Mouse (Mus musculus) heart, embryonic 12.5 days (tissue): Measurements from ENCODE around the gene Dhx57. TPM values are rescaled to one million over a fixed set of nuclear protein-coding genes. Genes with fewer than 3 reads are reported as not detected.
"Not testable (repeated sequence)": the region's sequence is repeated elsewhere in the genome, so short reads cannot be mapped to it uniquely, and the experiment has no call there.

ENCODE experiments used
- ATAC-seq: fragments of 200-750 bp; cut with Nextera tagmentation; 2 replicates; pipeline ENCODE4 v1.8.0; 2017; ENCODE audit warnings: moderate TSS enrichment, moderate library complexity; ENCODE audit not compliant: insufficient number of reproducible peaks, low FRiP score
- H3K27ac ChIP-seq: fragments of 300-500 bp; sonication (generic); 2 replicates; pipeline ENCODE4 v1.5.1; 2016; ENCODE audit warnings: mild to moderate bottlenecking, moderate library complexity; ENCODE audit not compliant: poor library complexity, severe bottlenecking
- H3K27me3 ChIP-seq: fragments of 300-500 bp; sonication (generic); replicated peaks from 2 replicates; pipeline ENCODE4 v1.6.1; 2016; ENCODE audit warnings: mild to moderate bottlenecking, moderate library complexity
- H3K36me3 ChIP-seq: fragments of 300-500 bp; sonication (generic); 2 replicates; pipeline ENCODE4 v1.6.1; 2016; ENCODE audit warnings: mild to moderate bottlenecking, moderate library complexity
- H3K4me1 ChIP-seq: fragments of 300-500 bp; sonication (generic); replicated peaks from 2 replicates; pipeline ENCODE4 v1.6.1; 2016; ENCODE audit warnings: mild to moderate bottlenecking
- H3K4me2 ChIP-seq: fragments of 300-500 bp; sonication (generic); 2 replicates; pipeline ENCODE4 v1.6.1; 2016; ENCODE audit warnings: mild to moderate bottlenecking, moderate library complexity
- H3K4me3 ChIP-seq: fragments of 300-500 bp; sonication (generic); 2 replicates; pipeline ENCODE4 v1.5.1; 2016; ENCODE audit warnings: mild to moderate bottlenecking
- H3K9ac ChIP-seq: fragments of 300-500 bp; sonication (generic); 2 replicates; pipeline ENCODE4 v1.6.1; 2016; ENCODE audit warnings: mild to moderate bottlenecking, moderate library complexity
- H3K9me3 ChIP-seq: fragments of 300-500 bp; sonication (generic); replicated peaks from 2 replicates; pipeline ENCODE4 v1.6.1; 2016; ENCODE audit warnings: mild to moderate bottlenecking, moderate library complexity
- whole genome bisulfite sequencing: fragments of 180-500 bp; shearing (Covaris S2); methylation state at CpG from one replicate; pipeline ENCODE4 v1.1.7; 2016; 5-methylcytosine and 5-hydroxymethylcytosine counted together
- polyA plus RNA-seq: library from polyadenylated mRNA; unstranded; fragments of >200 nt; fragmentation: Nextera tagmentation; extraction: Ambion mirVana; gene quantifications from 2 replicates; pipeline ENCODE4 v1.2.1, GENCODE M21; 2016

The Dhx57 gene
- polyA plus RNA-seq, 1 experiment from 2014 or later, result 13.8 TPM

DNA sequence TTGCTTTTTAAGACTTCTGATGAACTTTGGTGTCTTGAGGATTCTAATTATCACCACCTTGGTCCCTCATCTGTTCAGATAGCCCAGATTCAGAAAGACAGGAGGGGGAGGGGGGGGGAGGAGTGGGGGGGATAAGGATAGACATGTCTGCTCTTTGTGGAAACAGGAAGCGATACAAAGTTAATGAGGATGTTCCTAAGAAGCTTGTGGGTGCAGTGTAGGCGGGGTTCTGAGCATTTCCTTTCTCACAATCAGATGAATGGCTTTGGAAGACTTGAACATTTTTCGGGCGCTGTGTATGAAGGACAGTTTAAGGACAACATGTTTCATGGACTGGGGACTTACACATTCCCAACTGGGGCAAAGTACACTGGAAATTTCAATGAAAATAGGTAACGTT lies 5.0 kb upstream of the Dhx57 start:
- Histone ChIP-seq H3K27me3 (no peaks in the 10 kb centered on the region), H3K4me1 (no peaks in the 10 kb centered on the region), H3K9ac (no peak overlapping the region), H3K27ac (no peak overlapping the region), H3K36me3 (no peaks in the 10 kb centered on the region), H3K4me3 (no peak overlapping the region), H3K9me3 (no peaks in the 10 kb centered on the region), H3K4me2 (no peak overlapping the region)
- ATAC-seq, result no peak
- WGBS, result 80% methylated on average over 5 of the region's 5 CpGs

DNA sequence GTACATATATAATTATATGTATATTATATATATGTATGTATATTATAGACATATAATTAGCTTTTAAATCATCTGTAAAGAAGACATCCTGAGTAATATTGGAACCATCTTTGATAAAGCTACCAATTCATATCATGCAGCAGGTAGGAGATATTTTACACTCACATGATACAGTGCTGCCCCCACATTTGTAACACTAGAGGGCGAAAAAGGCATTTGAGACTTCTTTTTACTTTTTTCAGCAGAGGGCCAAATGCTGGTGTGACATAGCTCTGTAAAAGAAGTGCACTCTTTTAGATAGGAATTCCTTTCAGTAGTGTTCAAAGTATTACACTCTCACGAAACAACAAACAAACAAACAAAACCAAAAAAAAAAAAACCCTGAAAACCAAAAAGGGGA lies 872 bp upstream of the Dhx57 start:
- no peak overlapping the region for H3K4me2 ChIP-seq
- H3K27me3 ChIP-seq, result no peaks in the 10 kb centered on the region
- no peaks in the 10 kb centered on the region for H3K9me3 ChIP-seq
- H3K4me3 ChIP-seq, result no peak overlapping the region
- no peak overlapping the region for H3K27ac ChIP-seq
- H3K4me1 ChIP-seq, result peaks cover 13% of the 10 kb centered on the region
- WGBS, result 17% methylated on average over 2 of the region's 2 CpGs
- H3K36me3 ChIP-seq, result no peaks in the 10 kb centered on the region
- no peak for ATAC-seq
- no peak overlapping the region for H3K9ac ChIP-seq

DNA sequence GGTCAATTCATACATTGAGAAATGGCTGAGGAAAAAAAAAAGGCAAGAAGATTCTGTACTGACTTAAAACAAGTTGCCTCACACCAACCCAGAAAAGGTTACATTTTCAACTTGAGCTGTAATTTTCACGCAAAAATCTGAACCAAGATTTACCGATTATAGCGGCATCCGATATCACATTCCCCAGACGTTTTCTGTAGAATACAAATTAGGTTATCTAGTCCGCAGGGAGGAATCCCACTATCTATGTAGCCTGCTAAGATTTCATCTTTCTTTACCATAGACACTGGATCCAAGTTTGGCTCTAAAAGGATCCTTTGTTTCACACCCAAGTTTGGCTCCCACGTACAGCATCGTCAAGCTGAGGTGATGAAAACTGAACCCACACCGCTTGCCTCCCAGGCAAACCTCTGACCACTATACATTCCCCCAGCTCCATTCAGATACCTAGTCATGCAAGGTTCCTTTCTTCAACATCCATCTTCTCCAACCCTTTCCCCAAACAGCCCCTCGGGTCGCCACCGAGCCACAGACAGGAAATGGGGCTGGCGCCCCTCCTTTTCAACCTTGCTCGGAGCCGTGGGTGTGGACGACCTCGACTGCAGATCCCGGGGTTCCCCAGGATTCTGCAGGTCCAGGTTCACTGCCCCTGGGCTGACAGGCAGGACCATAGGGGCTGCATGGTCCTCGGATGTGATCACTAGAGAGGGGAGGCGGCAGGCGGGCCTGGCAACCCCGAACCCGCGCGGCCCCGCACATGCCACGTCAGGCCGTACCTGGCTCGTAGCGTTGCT lies 799 bp downstream of the Dhx57 start:
- Histone ChIP-seq H3K9me3 (no peaks in the 10 kb centered on the region), H3K27ac (peak overlapping the region; percentile 79), H3K36me3 (no peaks in the 10 kb centered on the region), H3K4me3 (peak overlapping the region; percentile 95), H3K4me1 (peaks cover 13% of the 10 kb centered on the region), H3K27me3 (no peaks in the 10 kb centered on the region), H3K4me2 (peak overlapping the region; percentile 78), H3K9ac (peak overlapping the region; percentile 91)
- ATAC-seq, result peak; percentile 47
- 1% methylated on average over 30 of the region's 30 CpGs for WGBS

DNA sequence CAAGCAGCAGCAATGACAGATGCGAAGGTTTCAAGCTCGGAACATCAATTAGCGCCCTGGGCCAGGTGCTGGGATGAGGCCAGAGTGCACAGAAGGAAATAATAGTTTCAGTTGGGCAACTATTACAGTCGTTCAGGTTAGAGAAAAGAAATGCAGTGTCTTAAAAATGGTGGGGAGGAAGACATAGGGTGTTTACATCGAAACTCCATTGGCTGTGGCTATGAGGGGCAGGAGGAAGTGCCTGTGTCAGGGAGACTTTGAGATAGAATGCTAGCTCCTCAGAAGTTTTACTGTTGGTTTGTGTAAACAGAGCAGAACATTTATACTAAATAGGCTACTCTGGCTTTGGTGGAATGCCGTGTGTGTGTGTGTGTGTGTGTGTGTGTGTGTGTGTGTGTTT lies 2.3 kb downstream of the Dhx57 start:
- H3K9ac ChIP-seq, result no peak overlapping the region
- WGBS, result 81% methylated on average over 6 of the region's 6 CpGs
- no peaks in the 10 kb centered on the region for H3K9me3 ChIP-seq
- no peaks in the 10 kb centered on the region for H3K27me3 ChIP-seq
- H3K4me2 ChIP-seq, result no peak overlapping the region
- H3K4me3 ChIP-seq, result no peak overlapping the region
- no peak overlapping the region for H3K27ac ChIP-seq
- peaks cover 13% of the 10 kb centered on the region for H3K4me1 ChIP-seq
- H3K36me3 ChIP-seq, result no peaks in the 10 kb centered on the region
- no peak for ATAC-seq

DNA sequence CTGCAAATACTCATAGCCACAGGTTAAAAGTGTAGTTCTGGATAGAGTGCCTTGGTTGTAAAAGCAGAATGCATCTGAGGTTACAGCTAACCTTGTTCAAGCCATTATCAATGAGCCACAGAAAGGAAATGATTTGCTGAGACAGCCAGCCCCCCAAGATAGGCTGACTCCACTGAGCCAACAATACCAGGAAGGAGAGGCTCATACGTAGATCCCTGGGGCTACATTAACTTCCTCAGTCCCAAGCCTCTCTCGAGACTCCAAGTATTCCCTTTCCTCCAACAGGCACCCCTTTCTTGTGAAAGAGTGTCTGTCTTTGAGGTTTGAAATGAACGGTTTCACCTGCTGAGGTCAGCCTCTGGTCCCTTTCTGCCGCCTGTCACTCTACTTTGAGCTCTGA lies 5.8 kb downstream of the Dhx57 start:
- Histone ChIP-seq H3K4me2 (no peak overlapping the region), H3K9me3 (no peaks in the 10 kb centered on the region), H3K36me3 (peaks cover 13% of the 10 kb centered on the region), H3K9ac (no peak overlapping the region), H3K27ac (peak overlapping the region; percentile 66), H3K4me3 (no peak overlapping the region), H3K4me1 (peaks cover 13% of the 10 kb centered on the region), H3K27me3 (no peaks in the 10 kb centered on the region)
- ATAC-seq, result no peak
- 53% methylated on average over 4 of the region's 4 CpGs for WGBS

DNA sequence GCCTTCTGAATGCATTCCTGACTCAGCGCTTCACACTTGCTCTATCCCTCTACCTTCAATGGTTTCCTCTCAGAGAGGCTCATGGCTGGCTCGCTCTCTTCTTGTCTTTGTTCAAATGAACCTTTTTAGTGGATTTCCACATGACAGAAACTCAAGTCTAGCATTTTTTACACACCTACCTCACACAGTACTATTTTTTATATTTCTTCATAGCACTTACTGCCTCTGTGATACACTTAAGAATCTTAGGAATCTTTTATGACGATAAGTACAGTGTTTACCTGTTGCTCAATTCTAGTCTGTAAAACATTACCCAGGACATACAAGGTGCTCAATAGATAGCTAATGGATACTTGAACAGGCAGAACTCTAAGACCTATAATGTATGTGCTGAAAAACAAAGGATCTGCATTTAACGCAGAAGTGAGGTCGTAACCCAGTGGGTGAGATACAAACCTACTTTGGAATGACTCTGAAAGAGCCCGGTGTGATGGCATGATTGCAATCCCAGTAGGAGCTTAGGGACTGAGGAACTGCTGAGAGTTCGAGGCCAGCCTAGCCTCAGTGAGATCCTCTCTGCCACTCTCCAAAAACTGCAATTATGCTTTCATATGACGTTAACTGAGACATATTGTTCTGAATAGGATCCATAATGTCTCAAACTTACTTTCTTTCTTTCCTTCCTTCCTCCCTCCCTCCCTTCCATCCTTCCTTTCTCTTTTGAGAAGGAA lies 10.8 kb downstream of the Dhx57 start:
- Histone ChIP-seq H3K36me3 (peaks cover 52% of the 10 kb centered on the region), H3K27me3 (no peaks in the 10 kb centered on the region), H3K27ac (no peak overlapping the region), H3K4me2 (no peak overlapping the region), H3K4me3 (no peak overlapping the region), H3K9ac (no peak overlapping the region), H3K9me3 (no peaks in the 10 kb centered on the region), H3K4me1 (no peaks in the 10 kb centered on the region; the same call in 1 of the 2 replicates)
- ATAC-seq, result no peak
- WGBS, result 91% methylated on average over 8 of the region's 8 CpGs

DNA sequence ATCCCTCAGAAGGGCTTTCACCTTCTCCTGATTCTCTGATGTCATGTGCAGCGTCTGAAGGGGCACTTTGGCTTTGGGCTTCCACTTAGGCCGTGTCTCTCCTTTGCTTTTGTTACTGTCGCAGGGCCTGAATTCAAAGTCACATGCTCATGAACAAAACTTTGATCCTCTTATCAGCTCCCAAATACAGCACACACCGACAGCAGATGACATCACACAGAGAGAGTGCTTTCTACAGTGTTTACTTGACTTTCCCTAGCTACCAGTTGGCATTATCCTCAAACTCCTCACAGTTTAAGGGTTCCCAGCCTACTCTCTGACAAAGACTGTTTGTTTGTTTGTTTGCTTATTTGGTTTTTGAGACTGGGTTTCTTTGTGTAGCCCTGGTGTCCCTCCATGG lies 12.0 kb downstream of the Dhx57 start:
- 65% methylated on average over 4 of the region's 4 CpGs for WGBS
- no peak overlapping the region for H3K4me2 ChIP-seq
- H3K27ac ChIP-seq, result no peak overlapping the region
- no peaks in the 10 kb centered on the region for H3K9me3 ChIP-seq
- H3K36me3 ChIP-seq, result peaks cover 58% of the 10 kb centered on the region
- no peak for ATAC-seq
- H3K4me1 ChIP-seq, result no peaks in the 10 kb centered on the region
- no peak overlapping the region for H3K4me3 ChIP-seq
- H3K9ac ChIP-seq, result no peak overlapping the region
- H3K27me3 ChIP-seq, result no peaks in the 10 kb centered on the region

DNA sequence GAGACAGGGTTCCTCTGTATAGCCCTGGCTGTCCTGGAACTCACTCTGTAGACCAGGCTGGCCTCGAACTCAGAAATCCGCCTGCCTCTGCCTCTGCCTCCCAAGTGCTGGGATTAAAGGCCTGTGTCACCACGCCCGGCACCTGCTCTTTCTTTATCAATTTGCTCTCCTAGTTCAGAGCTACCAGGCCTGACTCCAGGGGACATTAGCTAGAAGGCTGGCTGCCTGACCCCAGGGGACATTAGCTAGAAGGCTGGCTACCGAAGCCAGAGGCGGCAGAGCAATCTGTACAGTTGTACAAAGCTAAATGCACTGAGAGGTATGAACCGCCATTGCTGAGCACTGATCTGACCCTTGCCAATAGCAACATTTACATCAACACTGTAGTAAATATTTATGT lies 19.7 kb downstream of the Dhx57 start:
- H3K27ac ChIP-seq, H3K4me2 ChIP-seq, H3K9me3 ChIP-seq, H3K9ac ChIP-seq, H3K4me3 ChIP-seq, H3K4me1 ChIP-seq, H3K27me3 ChIP-seq, ATAC-seq: not testable (repeated sequence)
- WGBS, result 92% methylated on average over 7 of the region's 7 CpGs
- peaks cover 84% of the 10 kb centered on the region for H3K36me3 ChIP-seq

DNA sequence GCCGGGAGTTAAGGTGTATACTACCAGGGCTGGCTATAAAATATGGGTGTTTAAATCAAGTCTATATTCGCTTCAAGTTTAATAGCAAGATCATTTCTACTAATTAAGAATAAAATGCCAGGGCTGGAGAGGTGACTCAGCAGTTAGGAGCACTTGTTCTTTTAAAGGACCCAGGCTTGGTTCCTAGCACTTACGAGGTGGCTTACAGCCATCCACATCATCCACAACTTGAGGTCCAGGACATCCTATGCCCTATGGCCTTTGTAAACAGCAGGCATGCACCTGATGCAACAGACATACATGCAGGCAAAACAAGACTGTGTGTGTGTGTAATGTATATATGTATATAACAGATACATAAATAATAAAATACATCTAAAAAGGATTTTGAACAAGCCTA lies 22.1 kb downstream of the Dhx57 start:
- H3K9ac ChIP-seq, result no peak overlapping the region
- no peak overlapping the region for H3K4me3 ChIP-seq
- no peak for ATAC-seq
- H3K4me2 ChIP-seq, result no peak overlapping the region
- H3K9me3 ChIP-seq, result no peaks in the 10 kb centered on the region
- H3K4me1 ChIP-seq, result no peaks in the 10 kb centered on the region
- H3K27me3 ChIP-seq, result no peaks in the 10 kb centered on the region
- peaks cover 89% of the 10 kb centered on the region for H3K36me3 ChIP-seq
- no peak overlapping the region for H3K27ac ChIP-seq
- 90% methylated on average over 3 of the region's 3 CpGs for WGBS

DNA sequence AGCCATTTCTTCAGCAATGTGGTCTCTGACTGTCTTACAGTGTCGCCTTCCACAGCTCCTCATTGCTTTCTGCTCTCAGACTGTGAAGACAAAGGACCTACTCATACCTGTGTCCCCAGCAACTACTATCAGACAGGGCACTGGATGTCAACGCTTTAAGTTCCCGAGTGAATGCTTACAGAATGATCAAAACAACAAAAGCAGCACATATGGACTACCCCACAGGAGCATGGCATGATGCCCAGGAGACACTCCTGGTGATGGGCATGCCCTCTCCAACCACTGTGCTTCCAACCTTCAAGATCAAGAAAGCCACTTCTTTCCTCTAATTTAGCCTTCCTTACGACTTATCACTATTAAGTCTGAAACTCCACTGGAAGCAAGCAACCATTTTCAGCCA lies 23.2 kb downstream of the Dhx57 start:
- H3K4me1 ChIP-seq, result no peaks in the 10 kb centered on the region
- H3K27ac ChIP-seq, result no peak overlapping the region
- H3K27me3 ChIP-seq, result no peaks in the 10 kb centered on the region
- 78% methylated on average over 4 of the region's 4 CpGs for WGBS
- H3K36me3 ChIP-seq, result peaks cover 88% of the 10 kb centered on the region
- H3K4me3 ChIP-seq, result no peak overlapping the region
- no peaks in the 10 kb centered on the region for H3K9me3 ChIP-seq
- no peak for ATAC-seq
- H3K4me2 ChIP-seq, result no peak overlapping the region
- H3K9ac ChIP-seq, result no peak overlapping the region

DNA sequence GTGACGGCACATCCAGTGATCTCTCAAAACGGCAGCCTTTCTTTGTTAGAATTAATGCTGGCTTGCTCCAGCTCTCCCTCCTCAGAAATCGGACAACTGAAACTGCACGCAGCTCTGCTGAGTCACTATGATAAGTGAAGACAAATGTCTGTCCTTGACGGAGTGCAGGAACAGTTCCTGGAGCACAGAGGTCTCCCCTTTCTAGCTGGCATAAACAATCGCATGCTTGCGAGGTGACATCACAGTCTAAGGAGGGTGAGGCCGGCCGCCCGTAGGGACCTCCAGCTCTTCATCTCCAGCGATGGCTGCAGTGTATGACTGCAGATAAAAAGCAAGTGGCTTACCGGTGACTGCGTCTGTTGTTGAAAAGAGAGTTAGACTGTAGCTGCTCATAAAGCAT lies 35.1 kb downstream of the Dhx57 start:
- Histone ChIP-seq H3K36me3 (peaks cover 78% of the 10 kb centered on the region), H3K4me2 (peak overlapping the region; percentile 59), H3K27ac (peak overlapping the region; percentile 85), H3K9me3 (0 out of 2 replicates have a peak, but pooled peaks cover 9% of the 10 kb centered on the region), H3K27me3 (no peaks in the 10 kb centered on the region), H3K4me1 (peaks cover 27% of the 10 kb centered on the region), H3K9ac (peak overlapping the region; percentile 23; the same call in 1 of the 2 replicates), H3K4me3 (no peak overlapping the region)
- peak; percentile 88 for ATAC-seq
- WGBS, result 9% methylated on average over 13 of the region's 13 CpGs
